ENCODE assay signal across 8 mouse cellular contexts in the genomic region with DNA sequence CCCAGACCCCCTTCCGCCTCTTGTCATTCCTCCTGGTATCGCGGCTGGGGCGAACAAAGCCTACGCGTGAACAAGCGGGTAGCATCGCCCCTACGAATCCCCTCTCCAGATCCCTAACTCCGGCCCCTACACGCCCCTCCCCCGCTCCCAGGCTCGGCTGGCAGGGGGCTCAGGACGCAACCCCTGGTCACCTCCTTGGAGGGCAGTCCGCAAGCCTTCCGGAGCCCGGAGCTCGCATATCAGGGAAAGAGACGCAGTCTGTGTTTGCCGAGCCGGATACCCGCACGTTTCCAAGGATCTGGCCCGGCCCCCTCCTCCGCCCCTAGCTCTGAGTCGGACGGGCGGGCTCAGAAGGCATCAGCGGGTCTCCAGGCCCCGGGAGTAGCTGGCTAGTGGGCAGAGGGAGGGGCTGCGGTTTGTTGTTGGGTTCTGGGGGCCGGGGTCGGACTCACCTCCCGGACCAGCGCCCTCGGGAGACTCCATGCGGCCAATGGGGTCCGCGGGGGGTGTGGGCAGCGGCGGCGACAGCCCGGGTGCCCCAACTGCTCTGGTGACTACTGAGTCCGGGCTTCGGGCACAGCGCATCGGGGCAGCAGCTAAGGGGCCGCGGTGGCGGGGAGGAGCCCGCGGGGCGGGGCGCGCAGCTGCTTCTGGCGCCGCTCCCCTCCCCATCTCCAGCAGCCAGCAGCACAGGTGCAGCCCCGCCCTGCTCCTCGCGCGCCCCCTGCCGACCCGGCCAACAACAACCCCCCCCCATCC. TPM values are rescaled to one million over a fixed set of nuclear protein-coding genes. Genes with fewer than 3 reads are reported as not detected.
A peak's percentile ranks its signal among the peaks of the same experiment; 100 is the strongest.
DNase-seq lines count a peak whose midpoint lies in the region; ATAC-seq and TF ChIP-seq lines count a peak whose summit lies in the region.

A gene (minus strand): TSS at position 683 of the 759 bp plus-strand sequence.

- TF ChIP-seq CTCF in heart, adult 2 months (IDR thresholded peaks at IDR 0.05), result no peak

- no peaks in the 10 kb centered on the region for H3K9me3 ChIP-seq in liver, embryonic 13.5 days (replicated peaks)
- H3K9me3 ChIP-seq in neural tube, embryonic 15.5 days (replicated peaks), result no peaks in the 10 kb centered on the region

- H3K27me3 ChIP-seq in heart, adult 2 months (ENCODE audit: control insufficient read depth, insufficient read depth, low read length), result peaks cover 8% of the 10 kb centered on the region
- peaks cover 59% of the 10 kb centered on the region for H3K27me3 ChIP-seq in liver, embryonic 13.5 days
- 0 out of 2 replicates have a peak, but pooled peaks cover 3% of the 10 kb centered on the region for H3K27me3 ChIP-seq in neural tube, embryonic 15.5 days (replicated peaks)

- no peak for TF ChIP-seq EP300 in heart, adult 2 months (IDR thresholded peaks at IDR 0.05; ENCODE audit: insufficient read depth, low read depth, low read length)

- peaks cover 4% of the 10 kb centered on the region for H3K4me1 ChIP-seq in heart, adult 2 months (ENCODE audit: control insufficient read depth, insufficient read depth, low read length)
- H3K4me1 ChIP-seq in liver, embryonic 13.5 days (replicated peaks), result peaks cover 24% of the 10 kb centered on the region
- H3K4me1 ChIP-seq in neural tube, embryonic 15.5 days, result peaks cover 46% of the 10 kb centered on the region

- no peak within 1 kb of the TSS for H3K27ac ChIP-seq in heart, adult 2 months
- H3K27ac ChIP-seq in liver, embryonic 13.5 days, result no peak within 1 kb of the TSS
- peak within 1 kb of the TSS; percentile 93 for H3K27ac ChIP-seq in neural tube, embryonic 15.5 days (replicated peaks)

- no peak for TF ChIP-seq POLR2A in heart, adult 2 months (IDR thresholded peaks at IDR 0.05; ENCODE audit: insufficient read depth, low read depth, low read length)

- peak; percentile 9 for DNase-seq in ovary, postnatal 10 days (ENCODE audit: low spot score)
- no peak for DNase-seq in ovary, adult 18-20 months (ENCODE audit: low spot score)
- peak; percentile 68 to 84 for DNase-seq in cerebellum, postnatal 25 days
- peak; percentile 21 to 50 for DNase-seq in heart, adult 2 months
- peak; percentile 44 for DNase-seq in kidney, postnatal 14 days
- no peak for DNase-seq in liver, embryonic 13.5 days
- peak; percentile 81 to 86 for DNase-seq in thymus, postnatal 36 days

- no peaks in the 10 kb centered on the region for H3K79me2 ChIP-seq in heart, adult 2 months (replicated peaks; ENCODE audit: control insufficient read depth, insufficient read depth, low read length)

- H3K4me3 ChIP-seq in heart, adult 2 months, result peak within 1 kb of the TSS; percentile 59
- H3K4me3 ChIP-seq in liver, embryonic 13.5 days (replicated peaks), result peak within 1 kb of the TSS; percentile 59
- peak within 1 kb of the TSS; percentile 91 for H3K4me3 ChIP-seq in neural tube, embryonic 15.5 days (replicated peaks)

- peak within 1 kb of the TSS; percentile 36 for H3K9ac ChIP-seq in heart, adult 2 months (ENCODE audit: low read depth, low read length)
- H3K9ac ChIP-seq in liver, embryonic 13.5 days, result peak within 1 kb of the TSS; percentile 33; the same call in 1 of the 2 replicates
- H3K9ac ChIP-seq in neural tube, embryonic 15.5 days (replicated peaks), result peak within 1 kb of the TSS; percentile 81

- no peaks in the 10 kb centered on the region for H3K36me3 ChIP-seq in heart, adult 2 months (ENCODE audit: control insufficient read depth, insufficient read depth, low read length)
- H3K36me3 ChIP-seq in liver, embryonic 13.5 days, result no peaks in the 10 kb centered on the region
- peaks cover 7% of the 10 kb centered on the region for H3K36me3 ChIP-seq in neural tube, embryonic 15.5 days

- 2% methylated on average over 51 of the region's 63 CpGs for WGBS in heart, adult 2 months
- under 1% methylated on average over 59 of the region's 63 CpGs for WGBS in liver, embryonic 13.5 days (ENCODE audit: insufficient replicate concordance)
- WGBS in neural tube, embryonic 15.5 days, result under 1% methylated on average over 44 of the region's 63 CpGs

- peak within 1 kb of the TSS; percentile 77 for H3K4me2 ChIP-seq in liver, embryonic 13.5 days
- H3K4me2 ChIP-seq in neural tube, embryonic 15.5 days, result peak within 1 kb of the TSS; percentile 80

- intact Hi-C loops in heart, adult 2 months (cut with DNase I), result no loop called here

- no peak for ATAC-seq in liver, embryonic 13.5 days (ENCODE audit: low read depth)
- ATAC-seq in neural tube, embryonic 15.5 days (ENCODE audit: low FRiP score), result peak; percentile 70

RNA-seq across cellular contexts. Expression of the gene that starts here (rescaled TPM):
- total RNA-seq in heart, adult 2 months (2021), result not detected
- polyA plus RNA-seq in heart, adult 2 months (2012; rRNA removed), result 0.27 TPM in 1 of 2 replicates, not detected in the other
- polyA plus RNA-seq in liver, embryonic 13.5 days (2015; fragmentation: Nextera tagmentation; extraction: Ambion mirVana), result 0.29 and 0.32 TPM in 2 replicates
- 67.0 and 84.1 TPM in 2 replicates for polyA plus RNA-seq in neural tube, embryonic 15.5 days (2015; fragmentation: Nextera tagmentation; extraction: Ambion mirVana)

Comparison
In these comparisons a context has a peak if more than half of its experiments do, and no peak if none do; other contexts are left out.
1. RNA of the gene that starts here (polyA plus RNA-seq): 67.0 to 84.1 TPM in neural tube, embryonic 15.5 days; 0.29 to 0.32 TPM in liver, embryonic 13.5 days and 0.27 TPM in heart, adult 2 months; every median in the first group is over 10 times any median in the second.
2. DNase-seq: peak in ovary, postnatal 10 days (single experiment), cerebellum, postnatal 25 days (2 of 2), kidney, postnatal 14 days (single experiment) and thymus, postnatal 36 days (2 of 2); none in ovary, adult 18-20 months (single experiment) and liver, embryonic 13.5 days (single experiment).
3. Peak in DNase-seq, H3K4me3 ChIP-seq and H3K9ac ChIP-seq in heart, adult 2 months; RNA of the gene not detected or under 1 TPM.
4. Peak in every context shown above with its lines, with median percentiles within 50 percentile points of each other: H3K4me3 ChIP-seq and H3K9ac ChIP-seq.